Mouse (Mus musculus) lung, adult 2 months (tissue): Measurements from ENCODE around the gene Rufy1.

Experiments used
- CTCF ChIP-seq: fragments of 200-500 bp; IDR thresholded peaks from 2 replicates; pipeline ENCODE4 v1.5.1; 2011; ENCODE audit warnings: mild to moderate bottlenecking, low read length, control low read depth; ENCODE audit not compliant: insufficient read depth
- POLR2A ChIP-seq: fragments of 200-500 bp; IDR thresholded peaks from 2 replicates; pipeline ENCODE4 v1.6.1; 2011; ENCODE audit warnings: low read depth, mild to moderate bottlenecking, control low read depth, low read length, borderline replicate concordance; ENCODE audit errors: extremely low read depth

GRCm38 (mm10) chr11:50389616-50390015 lies 41.3 kb downstream of the Rufy1 start:
- TF ChIP-seq CTCF = no peak
- no peak for TF ChIP-seq POLR2A
